Mouse (Mus musculus) T-helper 17 cell (primary cell): Measurements from ENCODE around the gene Msx3.

Experiments used
- in situ Hi-C, 2 experiments: fragments of 300-600 bp; cut with MboI, MseI; formaldehyde crosslinking; loops; 1 replicate in 1 of 2; 2 replicates in 1 of 2; pipeline ENCODE4 v1.15.1; 2025; ENCODE audit warnings: high pct_unique_total_duplicates in 2 of 2

Gene Msx3

GRCm38 (mm10) chr7:140048361-140049114, at the start of gene Msx3:
Gene Msx3 (minus strand): TSS chr7:140049089.
- in situ Hi-C loops, result loop anchor here in 1 of 2 experiments (5.0 kb wide), 1 partner anchor 56 kb away; the partner anchor contains the start of gene Adam8

GRCm38 (mm10) chr7:140098466-140098865, 49.6 kb upstream of the Msx3 start:
- in situ Hi-C loops, result no loop called here

- in situ Hi-C loops, result no loop called here
These were observed 47.2 kb upstream of the Msx3 start for GRCm38 (mm10) chr7:140096055-140096454.

GRCm38 (mm10) chr7:140095556-140095955, 46.7 kb upstream of the Msx3 start:
- in situ Hi-C loops, result no loop called here

GRCm38 (mm10) chr7:140094954-140095353, 46.1 kb upstream of the Msx3 start:
- in situ Hi-C loops, result no loop called here

- in situ Hi-C loops, result no loop called here
These were observed 44.1 kb upstream of the Msx3 start, which contains the start of gene Prap1 for GRCm38 (mm10) chr7:140092924-140093528. Gene Prap1 (plus strand): TSS chr7:140093395.

- in situ Hi-C loops, result no loop called here
These were observed 41.7 kb upstream of the Msx3 start for GRCm38 (mm10) chr7:140090601-140091000.

- in situ Hi-C loops, result loop anchor here in 1 of 2 experiments (5.0 kb wide), 2 partner anchors 60 to 725 kb away; no protein-coding TSS in a partner anchor
These were observed 33.4 kb upstream of the Msx3 start, which contains the start of gene Caly for GRCm38 (mm10) chr7:140082242-140082678. Gene Caly (minus strand): TSS chr7:140082548.

GRCm38 (mm10) chr7:140081408-140082241, 32.7 kb upstream of the Msx3 start:
- in situ Hi-C loops, result loop anchor here in 1 of 2 experiments (5.0 kb wide), 2 partner anchors 61 to 726 kb away; no protein-coding TSS in a partner anchor

GRCm38 (mm10) chr7:140080503-140081156, 31.7 kb upstream of the Msx3 start:
- in situ Hi-C loops, result loop anchor here in 1 of 2 experiments (5.0 kb wide), 2 partner anchors 62 to 727 kb away; no protein-coding TSS in a partner anchor

GRCm38 (mm10) chr7:140078711-140079110, 29.8 kb upstream of the Msx3 start:
- in situ Hi-C loops, result no loop called here

- in situ Hi-C loops, result no loop called here
These were observed 28.8 kb upstream of the Msx3 start for GRCm38 (mm10) chr7:140077698-140078097.

GRCm38 (mm10) chr7:140070042-140070711, 21.3 kb upstream of the Msx3 start:
- in situ Hi-C loops, result loop anchor here in 1 of 2 experiments (5.0 kb wide), 1 partner anchor 747 kb away; no protein-coding TSS in a partner anchor

- in situ Hi-C loops, result no loop called here
These were observed 18.5 kb upstream of the Msx3 start for GRCm38 (mm10) chr7:140067397-140067796.

- in situ Hi-C loops, result loop anchor here (5.0 kb wide), 2 partner anchors 86 to 156 kb away; partner anchors contain the start of gene 6430531B16Rik (in 1 of the 2)
These were observed 14.2 kb upstream of the Msx3 start for GRCm38 (mm10) chr7:140063092-140063491.

GRCm38 (mm10) chr7:140062307-140062706, 13.4 kb upstream of the Msx3 start:
- in situ Hi-C loops, result loop anchor here (5.0 kb wide), 2 partner anchors 85 to 155 kb away; partner anchors contain the start of gene 6430531B16Rik (in 1 of the 2)

GRCm38 (mm10) chr7:140061832-140062130, 12.9 kb upstream of the Msx3 start:
- in situ Hi-C loops, result loop anchor here (5.0 kb wide), 2 partner anchors 84 to 154 kb away; partner anchors contain the start of gene 6430531B16Rik (in 1 of the 2)

GRCm38 (mm10) chr7:140060936-140061831, 12.3 kb upstream of the Msx3 start:
- in situ Hi-C loops, result loop anchor here (5.0 kb wide), 2 partner anchors 84 to 154 kb away; partner anchors contain the start of gene 6430531B16Rik (in 1 of the 2)

GRCm38 (mm10) chr7:140059601-140060000, 10.7 kb upstream of the Msx3 start:
- in situ Hi-C loops, result no loop called here
